Mouse (Mus musculus) frontal cortex, adult (tissue): ENCODE results near the gene Gcn1l1.
A peak's percentile ranks its signal among the peaks of the same experiment; 100 is the strongest.
"Not testable (repeated sequence)": the region's sequence is repeated elsewhere in the genome, so short reads cannot be mapped to it uniquely, and the experiment has no call there.

ENCODE experiments used
- ATAC-seq: cut with Nextera tagmentation; 2 replicates; pipeline ENCODE4 v1.9.2; 2017; ENCODE audit warnings: mild to moderate bottlenecking, moderate library complexity, mixed read lengths; ENCODE audit not compliant: low TSS enrichment

Gene Gcn1l1

DNA sequence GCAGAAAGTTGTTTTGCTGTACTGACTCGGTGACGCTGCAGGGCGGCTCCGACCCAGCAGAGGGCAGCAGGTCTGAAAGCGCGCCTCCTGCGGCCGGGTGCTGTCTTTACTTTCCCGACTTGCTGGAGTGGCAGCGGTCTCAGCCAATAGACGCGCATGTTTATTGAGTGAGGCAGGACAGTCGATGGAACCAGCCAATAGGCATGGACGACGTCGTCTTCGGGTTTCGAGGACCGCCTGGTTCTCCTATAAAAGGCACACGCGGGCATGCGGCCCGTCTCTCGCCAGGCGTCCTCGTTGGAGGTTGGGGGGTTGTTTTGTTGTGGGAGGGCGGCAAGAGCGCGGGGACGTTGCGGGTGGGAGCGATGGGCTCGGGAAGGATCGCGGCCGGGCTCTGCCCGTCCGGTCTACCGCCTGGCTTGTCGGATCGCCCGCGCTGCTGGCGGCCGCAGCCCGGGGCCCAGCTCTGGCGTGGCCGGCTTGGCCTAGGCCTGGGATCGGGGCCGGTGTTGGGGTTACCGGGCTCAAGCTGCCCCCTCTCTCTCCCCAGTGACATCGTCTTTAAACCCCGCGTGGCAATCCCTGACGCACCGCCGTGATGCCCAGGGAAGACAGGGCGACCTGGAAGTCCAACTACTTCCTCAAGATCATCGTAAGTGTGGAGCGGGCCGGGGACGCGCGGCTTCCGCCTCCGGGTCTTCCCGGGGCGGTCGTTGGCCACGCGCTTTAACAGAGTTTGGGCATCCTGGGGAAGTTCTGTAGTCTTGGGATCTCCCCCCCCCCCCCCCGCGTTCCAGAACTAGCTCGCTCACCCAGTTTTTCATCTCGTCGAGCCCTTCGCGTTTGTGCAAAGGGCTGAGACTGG is 5.6 kb upstream of the Gcn1l1 start, which contains the start of gene Rplp0:
TSS of gene Rplp0 (plus strand) at position 231 of the 865 bp plus-strand sequence.
- peak; percentile 99 for ATAC-seq

DNA sequence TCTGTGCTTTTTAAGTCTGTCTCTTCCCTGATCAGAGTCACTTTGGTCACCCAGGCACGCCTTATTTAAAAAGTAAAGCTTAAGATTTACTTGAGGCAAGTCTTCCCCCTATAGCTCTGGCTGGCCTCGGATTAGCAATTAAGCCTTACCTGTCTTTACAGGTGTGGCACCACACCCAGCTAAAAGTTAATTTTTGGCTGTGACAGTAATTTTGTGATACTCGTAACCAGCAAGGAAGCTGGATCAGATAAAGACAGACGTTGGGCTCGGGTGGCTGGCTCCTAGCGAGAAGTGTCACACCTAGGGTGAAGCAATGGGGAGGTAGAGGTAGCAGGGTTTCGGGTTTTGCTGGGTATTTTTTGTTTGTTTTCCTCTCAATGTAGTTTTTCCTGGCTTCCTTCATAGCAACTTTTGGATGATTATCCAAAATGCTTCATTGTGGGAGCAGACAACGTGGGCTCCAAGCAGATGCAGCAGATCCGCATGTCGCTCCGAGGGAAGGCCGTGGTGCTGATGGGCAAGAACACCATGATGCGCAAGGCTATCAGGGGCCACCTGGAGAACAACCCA is 4.6 kb upstream of the Gcn1l1 start:
- no peak for ATAC-seq

DNA sequence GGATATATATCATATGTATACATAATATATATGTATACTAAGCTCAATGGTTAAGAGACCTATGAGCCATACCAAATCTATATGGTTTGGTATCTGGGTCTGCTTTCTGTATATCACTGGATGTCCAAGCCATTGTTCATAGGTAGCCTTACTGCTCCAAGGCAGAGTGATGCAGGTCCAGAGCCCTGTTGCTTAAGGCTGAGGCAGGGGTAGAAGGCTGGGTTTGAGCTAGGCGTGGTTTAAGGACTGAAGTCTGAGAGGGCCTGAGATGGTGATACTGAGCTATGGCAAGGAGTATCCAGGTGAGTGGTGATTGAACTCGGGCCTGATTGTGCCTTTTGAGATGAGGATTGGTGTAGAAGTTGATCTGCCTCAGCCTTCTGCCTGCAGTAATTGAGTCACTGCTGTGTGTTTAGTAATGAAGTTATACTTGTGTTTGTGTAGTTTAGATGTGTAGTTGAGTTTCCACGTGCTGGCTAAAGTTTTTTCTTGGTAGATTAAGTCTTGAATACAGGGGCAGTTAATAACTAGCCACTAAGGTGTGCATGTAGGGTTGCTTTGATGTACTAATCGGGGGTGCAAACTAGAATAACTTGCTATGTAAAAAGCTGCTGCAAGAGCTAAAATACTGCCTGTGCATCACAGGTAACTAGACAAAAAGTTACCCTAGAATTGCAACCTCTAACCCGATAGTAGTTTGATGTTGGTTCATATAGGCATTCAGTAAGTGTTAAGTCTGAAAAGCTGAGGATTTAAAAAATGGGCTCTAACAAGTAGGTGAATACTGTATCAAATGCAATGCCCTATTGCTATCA is 1.1 kb upstream of the Gcn1l1 start:
- no peak for ATAC-seq

DNA sequence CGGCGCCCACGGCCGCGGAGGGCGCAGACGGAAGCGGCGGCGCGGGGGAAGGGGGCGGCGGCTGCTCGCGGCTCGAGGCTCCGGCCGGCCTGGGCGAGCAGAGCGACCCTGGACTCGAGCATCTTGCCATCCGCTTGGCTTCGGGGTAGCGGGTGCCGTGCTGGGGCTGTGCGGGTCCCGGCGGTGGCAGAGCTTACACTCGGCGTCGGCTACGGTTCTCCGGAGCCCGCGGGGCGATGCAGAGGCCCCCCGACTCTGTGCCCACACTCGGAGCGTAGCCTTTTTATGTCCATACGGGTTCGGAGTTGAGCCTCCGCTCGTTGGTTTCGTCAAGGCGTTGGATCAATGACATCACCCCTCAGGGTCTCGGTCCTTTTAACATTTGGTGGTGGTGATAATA is 349 bp downstream of the Gcn1l1 start:
- ATAC-seq, result peak; percentile 18; the same call in 1 of the 2 replicates

DNA sequence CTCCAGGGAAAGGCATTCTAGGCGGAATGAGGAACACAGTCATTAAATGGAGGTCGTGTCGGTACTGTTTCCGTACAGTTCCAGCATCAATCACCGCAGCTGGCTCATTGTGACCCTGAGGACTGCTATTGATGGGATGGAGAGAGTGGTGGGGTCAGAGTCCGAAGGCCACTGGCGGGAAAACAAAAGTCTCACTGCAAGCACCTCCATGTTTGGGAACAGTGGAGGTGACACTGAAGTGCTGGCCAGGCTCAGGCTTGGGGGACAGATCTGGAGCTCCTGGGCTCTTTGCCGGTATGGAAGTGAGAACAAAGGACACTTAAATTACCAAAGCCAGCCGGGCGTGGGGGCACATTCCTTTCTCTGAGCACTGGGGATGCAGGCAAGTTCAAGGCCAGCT is 3.6 kb downstream of the Gcn1l1 start:
- ATAC-seq, result no peak

DNA sequence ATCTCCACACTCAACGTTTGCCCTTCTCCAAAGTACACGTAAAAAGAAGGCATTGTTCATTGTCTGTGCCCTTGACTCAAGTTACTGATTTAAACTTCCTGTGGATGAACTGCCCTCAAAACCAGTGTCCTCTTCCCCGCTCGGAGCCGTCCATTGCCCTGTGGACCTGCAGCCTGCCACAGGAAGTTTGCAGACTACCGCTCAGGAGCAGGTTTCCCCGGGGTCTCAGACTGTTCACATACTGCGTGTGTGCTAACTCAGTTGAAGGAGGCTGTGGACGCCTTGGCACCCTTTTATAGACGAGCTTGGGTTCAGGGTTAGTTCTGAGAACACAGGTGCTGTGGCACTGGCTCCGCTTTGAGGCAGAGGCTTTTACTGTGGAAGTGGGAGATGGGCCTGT is 4.3 kb downstream of the Gcn1l1 start:
- ATAC-seq, result no peak

DNA sequence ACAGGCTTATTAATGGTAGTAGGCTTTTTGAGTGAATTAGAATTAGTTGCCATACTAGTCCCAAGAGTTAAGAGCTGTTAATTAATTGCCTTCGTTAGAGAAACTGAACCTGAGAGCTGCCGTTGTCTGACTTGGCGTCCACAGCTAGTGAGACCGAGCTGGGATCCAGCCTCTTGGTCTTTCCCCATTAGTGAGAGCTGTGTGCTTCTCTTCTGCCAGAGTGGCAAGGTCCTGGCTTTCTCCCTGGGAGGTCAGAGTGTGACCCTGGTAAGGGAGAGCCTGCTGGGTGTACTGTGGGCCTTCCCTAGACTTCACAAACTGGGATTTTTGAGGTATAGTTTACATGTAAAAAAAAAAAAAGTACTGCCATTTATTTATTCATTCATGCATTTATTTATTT is 4.7 kb downstream of the Gcn1l1 start:
- no peak for ATAC-seq

DNA sequence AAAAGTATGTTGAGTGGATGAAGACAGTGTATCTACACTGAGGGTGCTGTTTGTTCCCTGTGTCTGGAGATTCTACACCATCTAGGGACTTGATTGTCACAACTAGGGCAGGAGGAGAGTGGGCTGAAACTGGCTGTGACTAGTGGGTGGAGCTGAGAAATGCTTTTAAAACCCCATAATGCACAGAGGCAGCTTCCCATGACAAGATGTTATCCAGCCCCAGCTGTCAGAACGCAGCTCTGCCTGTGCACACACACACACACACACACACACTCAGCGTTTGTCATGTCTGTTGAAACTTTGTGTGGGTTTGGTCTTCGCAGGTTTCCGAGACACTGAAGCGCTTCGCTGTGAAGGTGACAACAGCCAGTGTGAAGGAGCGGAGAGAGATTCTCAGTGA is 6.0 kb downstream of the Gcn1l1 start:
- peak; percentile 85 for ATAC-seq

DNA sequence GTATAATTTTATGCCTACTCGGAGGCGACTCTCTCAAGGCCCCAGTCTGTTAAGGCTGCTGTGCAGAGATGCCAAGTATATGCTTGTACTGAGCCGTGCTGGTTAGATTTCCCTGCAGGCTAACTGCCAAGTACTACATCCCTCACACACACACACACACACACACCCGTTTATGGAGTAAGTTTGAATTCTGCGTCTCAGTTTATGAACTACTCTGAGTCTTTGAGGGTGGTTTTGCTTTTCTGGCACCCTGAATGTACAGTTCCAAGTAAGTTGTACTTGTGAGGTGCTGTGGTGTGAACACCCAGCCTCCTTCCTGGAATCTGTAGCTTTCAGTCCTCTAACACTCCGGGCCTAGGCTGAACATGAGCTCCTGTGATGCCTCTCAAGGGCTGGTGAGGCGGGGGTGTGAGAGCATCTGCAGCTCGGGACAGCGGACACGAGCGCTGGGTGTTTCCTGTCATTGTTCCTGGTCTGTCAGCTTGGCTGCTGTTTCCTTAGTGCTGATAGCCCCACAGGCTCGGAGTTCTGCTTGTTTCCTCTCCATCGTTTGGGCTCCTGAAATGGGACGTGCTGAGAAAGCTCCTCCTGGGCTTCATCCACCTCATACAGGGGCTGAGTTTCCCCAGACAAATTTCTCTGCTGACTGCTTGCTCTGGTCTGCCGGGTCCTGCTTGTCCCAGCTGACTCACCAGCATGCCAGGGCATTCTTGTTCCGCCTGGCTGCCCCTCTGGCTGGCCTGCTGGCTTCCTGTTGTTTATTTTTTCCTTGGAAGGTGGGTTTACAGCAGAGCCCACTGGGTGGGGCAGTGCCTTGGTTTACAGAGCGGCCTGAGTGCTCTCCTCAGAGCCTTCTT is 7.9 kb downstream of the Gcn1l1 start:
- peak; percentile 75 for ATAC-seq

DNA sequence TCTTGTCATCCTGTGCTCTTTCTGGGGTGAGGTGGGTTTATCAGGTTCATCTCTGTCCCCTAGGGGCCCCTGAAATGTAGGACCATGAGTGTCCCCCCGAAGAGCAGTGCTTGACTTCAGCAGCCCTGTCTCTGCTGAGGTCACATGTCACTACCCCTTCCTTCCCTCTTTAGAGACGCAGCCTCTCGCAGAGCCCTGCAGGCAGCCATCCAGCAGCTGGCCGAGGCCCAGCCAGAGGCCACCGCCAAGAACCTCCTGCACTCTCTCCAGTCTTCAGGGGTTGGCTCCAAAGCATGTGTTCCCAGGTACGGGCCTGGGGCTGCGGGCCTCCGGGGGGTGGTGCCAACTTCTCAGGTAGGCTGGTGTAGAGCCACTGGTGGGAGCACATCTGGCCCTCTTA is 9.9 kb downstream of the Gcn1l1 start:
- no peak for ATAC-seq

DNA sequence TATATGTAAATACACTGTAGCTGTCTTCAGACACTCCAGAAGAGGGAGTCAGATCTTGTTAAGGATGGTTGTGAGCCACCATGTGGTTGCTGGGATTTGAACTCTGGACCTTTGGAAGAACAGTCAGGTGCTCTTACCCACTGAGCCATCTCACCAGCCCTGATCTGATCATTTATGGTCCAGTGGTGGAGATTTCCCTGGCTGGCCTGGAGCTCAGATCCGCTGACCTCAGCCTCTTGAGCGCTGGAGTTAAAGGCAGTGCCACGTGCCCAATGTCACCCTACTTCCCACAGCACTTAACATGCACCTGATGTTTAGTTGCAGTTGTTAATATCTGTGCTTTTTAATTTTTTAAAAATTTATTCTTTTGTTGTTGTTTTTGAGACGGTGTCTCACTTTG is 12.6 kb downstream of the Gcn1l1 start:
- ATAC-seq, result not testable (repeated sequence)

DNA sequence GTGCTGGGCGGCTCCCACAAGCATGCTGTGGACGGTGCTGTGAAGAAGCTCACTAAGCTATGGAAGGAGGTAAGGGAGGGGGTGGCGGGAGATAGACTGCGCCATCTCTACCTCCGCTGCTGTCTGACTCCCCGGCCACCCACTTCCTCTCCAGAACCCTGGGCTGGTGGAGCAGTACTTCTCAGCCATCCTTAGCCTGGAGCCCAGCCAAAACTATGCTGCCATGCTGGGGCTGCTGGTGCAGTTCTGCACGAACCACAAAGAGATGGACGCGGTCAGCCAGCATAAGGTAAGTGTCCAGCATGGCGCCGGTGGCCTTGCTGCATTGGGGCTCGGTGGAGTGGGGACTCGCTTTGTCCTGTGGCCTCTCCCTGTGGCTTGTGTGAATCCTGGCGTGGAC is 13.9 kb downstream of the Gcn1l1 start:
- ATAC-seq, result no peak; the same call in 1 of the 2 replicates

DNA sequence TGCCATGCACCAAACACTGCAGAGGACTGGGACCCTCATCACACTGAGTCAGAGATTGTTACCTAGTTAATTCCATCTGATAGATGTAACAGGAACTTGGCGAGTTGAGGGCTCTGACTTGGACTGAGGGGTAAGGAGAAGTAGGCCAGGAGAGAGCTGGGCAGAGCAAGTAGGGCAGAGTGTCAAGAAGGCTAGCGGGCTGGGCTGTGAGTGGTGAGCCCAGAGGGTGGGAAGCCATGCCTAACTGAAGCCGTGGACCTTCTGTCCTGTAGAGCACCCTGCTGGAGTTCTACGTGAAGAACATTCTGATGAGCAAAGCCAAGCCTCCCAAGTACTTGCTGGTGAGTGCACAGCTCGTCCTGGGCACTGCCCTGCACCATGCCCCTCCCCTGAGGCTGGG is 14.3 kb downstream of the Gcn1l1 start:
- peak; percentile 57; the same call in 1 of the 2 replicates for ATAC-seq

DNA sequence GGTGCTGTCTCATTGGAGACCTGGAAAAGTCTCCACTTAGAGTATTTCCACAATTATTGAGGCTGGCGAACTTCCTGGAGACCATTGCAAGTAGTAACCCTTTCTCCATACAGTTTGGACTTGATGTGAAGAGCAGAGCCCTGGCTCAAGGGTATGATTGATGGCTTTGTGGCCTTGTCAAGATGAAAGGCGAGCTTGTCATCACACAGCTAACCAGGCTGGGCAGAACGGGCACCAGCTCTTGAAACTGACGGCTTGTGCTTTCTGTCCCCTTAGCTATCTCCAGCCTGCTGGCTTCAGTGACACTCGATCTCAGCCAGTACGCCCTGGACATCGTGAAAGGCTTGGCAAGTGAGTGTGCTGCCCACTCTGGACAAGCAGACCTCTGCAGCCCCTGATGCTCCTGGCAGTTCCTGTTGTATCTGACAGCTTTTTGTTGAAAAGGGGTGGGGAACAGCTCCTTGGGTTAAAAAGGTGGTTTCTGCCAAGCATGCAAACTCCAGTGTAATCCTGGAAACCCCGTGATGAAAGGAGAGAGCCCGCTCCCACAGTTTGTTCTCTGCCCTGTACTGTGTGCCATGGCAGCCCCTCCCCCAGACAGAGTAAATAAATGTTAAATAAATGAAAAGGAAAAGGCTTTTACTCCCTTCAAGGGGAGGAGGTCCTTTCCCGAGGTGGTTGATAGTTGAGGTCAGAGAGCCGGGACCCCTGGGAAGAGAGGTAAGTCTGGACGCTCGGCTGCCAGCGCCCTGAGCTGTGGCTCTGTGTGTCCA is 15.4 kb downstream of the Gcn1l1 start:
- no peak for ATAC-seq

DNA sequence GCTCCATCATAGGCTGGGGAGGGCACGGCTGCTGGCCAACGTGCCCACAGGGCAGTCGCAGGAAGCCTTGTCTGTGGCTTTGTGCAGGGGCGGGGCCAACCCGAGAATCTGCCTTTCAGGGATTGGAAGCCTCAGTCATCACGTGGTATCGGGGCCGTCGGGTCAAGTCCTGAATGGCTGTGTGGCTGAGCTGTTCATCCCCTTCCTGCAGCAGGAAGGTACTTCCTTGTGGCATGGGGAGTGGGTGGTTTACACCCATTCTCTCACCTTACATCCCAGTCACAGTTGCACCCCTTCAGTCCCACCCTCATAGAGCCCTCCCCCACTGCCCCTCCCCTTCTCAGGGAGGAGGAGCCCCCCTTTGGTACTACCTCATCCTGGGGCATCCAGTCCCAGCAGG is 16.6 kb downstream of the Gcn1l1 start:
- ATAC-seq, result no peak

DNA sequence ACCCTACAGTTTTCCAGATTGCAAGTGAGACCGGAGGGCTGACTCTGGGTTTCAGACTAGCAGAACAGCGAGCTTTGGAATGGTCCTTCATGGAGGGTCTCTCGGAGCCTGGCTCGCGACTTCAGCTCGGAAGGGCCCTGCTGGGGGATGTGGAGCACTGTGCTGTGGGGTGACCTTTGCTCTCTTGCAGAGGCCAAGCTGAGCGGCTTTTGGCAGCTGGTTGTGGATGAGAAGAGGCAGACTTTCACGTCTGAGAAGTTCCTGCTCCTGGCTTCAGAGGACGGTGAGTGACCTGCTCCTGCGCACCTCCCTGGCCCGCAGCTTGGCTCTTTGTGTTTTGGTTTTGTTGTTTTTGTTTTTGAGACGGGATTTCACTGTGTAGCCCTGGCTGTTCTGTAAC is 20.6 kb downstream of the Gcn1l1 start:
- no peak for ATAC-seq

DNA sequence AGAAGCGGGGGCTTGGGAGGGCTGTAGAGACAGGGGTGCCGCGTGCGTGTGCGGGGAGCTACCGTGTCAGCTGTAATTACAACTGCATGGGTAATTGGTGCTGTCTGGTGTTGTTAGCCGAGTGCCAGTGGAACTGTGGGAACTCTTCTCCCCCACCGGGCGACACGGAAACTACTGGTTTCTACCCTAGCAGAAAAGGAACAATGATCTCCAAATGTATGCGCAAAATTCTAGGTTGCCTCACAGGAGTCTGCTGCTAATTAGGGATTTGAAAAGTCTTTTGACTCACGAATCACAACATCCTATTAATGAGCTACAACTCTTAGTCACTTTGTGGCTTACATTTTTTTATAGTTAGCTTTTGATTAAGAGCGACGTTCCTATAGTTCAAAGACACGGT is 21.1 kb downstream of the Gcn1l1 start:
- no peak; the same call in 1 of the 2 replicates for ATAC-seq

DNA sequence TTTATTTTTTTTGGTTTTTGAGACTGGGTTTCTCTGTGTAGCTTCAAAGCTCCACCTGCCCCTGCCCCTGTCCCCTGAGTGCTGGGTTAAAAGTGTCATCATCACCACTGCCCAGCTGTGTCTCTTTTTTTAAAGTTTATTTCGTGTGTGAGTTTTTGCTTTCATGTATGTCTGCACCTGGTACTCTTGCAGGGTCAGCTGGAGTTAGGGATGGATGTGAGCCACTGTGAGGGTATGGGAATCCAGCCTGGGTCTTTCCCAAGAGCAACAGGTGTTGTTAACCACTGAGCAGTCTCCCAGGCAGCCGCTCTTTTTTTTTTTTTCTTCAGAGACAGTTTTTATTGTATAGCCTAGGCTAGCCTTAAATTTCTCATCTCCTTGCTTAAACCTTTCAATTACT is 21.7 kb downstream of the Gcn1l1 start:
- ATAC-seq, result no peak

DNA sequence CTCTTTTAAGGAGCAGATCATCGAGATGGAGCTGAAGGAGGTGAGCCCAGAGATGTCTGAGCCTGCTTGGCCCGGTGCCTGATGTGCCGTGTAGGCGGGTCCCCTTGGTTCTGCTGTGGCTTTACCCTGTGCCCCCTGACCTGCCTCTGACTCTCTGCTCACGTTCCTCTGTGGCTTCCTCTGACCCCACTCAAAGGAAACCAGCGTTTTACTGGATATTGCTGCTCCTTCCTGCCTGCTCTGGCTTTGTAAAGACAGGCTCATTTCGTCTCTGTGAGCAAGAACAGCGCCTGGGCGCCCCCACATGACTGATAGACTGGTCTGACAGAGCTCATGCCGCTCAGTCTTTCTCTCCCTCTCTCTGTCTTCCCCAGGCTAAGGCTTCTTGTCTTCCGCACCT is 26.0 kb downstream of the Gcn1l1 start:
- ATAC-seq, result no peak

DNA sequence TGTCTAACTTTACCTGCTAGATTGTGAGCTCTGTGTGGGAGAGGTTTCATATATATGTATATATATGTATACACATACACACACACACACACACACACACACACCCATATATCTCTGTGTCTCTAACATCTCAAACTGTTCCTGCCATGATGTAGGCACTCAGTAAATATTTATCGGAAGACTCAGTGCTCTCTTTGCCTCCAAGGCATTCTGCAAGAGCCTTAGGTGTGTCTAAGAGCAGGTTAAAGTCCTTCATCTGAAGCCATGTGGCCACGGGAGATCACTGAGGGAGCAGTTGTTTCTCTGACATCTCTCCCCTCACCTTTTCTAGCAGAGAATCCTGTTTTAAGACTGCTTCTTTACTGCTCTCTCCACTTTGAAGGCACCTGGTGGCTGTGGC is 26.5 kb downstream of the Gcn1l1 start:
- no peak for ATAC-seq

DNA sequence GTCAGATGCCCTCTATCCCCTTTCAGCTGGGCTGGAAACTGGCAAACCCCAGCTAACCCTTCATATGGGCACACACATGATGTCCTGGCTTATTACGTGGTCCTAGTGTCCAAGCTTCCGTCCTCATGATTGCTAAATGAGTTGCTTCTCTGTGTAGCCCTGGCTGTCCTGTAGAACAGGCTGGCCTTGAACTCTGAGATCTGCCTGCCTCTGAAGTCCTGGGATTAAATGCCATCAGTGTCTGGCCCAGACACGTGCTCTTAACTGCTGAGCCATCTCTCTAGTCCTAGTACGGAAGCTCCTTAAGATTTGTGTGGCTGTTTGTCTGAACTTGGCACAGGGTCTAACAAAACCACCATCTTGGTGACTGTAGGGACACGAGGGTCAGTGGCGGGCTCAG is 38.5 kb downstream of the Gcn1l1 start:
- no peak for ATAC-seq
